Mouse (Mus musculus) heart, embryonic 14.5 days (tissue): ENCODE measurements around the gene As3mt. TPM values are rescaled to one million over a fixed set of nuclear protein-coding genes. Genes with fewer than 3 reads are reported as not detected.

ENCODE experiments used
- ATAC-seq: fragments of 200-750 bp; cut with Nextera tagmentation; 2 replicates; pipeline ENCODE4 v1.8.0; 2017; ENCODE audit warnings: low read depth, moderate TSS enrichment; ENCODE audit not compliant: insufficient number of reproducible peaks, insufficient read depth, low FRiP score
- H3K27ac ChIP-seq, 2 experiments: fragments of 200-500 bp in 1 of 2; fragments of 300-500 bp in 1 of 2; sonication (generic) in 1 of 2; replicated peaks in 1 of 2; 2 replicates each; pipeline ENCODE4 v1.5.1; 2012 to 2014; ENCODE audit warnings: low read depth in 2 of 2, low read length in 2 of 2, control low read depth in 1 of 2, mild to moderate bottlenecking in 1 of 2, mixed read lengths in 1 of 2; ENCODE audit not compliant: control insufficient read depth in 1 of 2, insufficient read depth in 1 of 2
- H3K27me3 ChIP-seq: fragments of 300-500 bp; sonication (generic); 2 replicates; pipeline ENCODE4 v1.6.1; 2014; ENCODE audit warnings: mild to moderate bottlenecking, low read length, control low read depth; ENCODE audit not compliant: control insufficient read depth, insufficient read depth
- H3K36me3 ChIP-seq: fragments of 300-500 bp; sonication (generic); 2 replicates; pipeline ENCODE4 v1.6.1; 2014; ENCODE audit warnings: mild to moderate bottlenecking, control low read depth, low read length, mixed read lengths; ENCODE audit not compliant: control insufficient read depth, insufficient read depth
- H3K4me1 ChIP-seq, 2 experiments: fragments of 200-500 bp in 1 of 2; fragments of 300-500 bp in 1 of 2; sonication (generic) in 1 of 2; 2 replicates each; pipeline ENCODE4 v1.6.1; 2012 to 2014; ENCODE audit warnings: low read length in 2 of 2, control low read depth in 1 of 2, mixed read lengths in 1 of 2; ENCODE audit not compliant: control insufficient read depth in 2 of 2, insufficient read depth in 2 of 2
- H3K4me2 ChIP-seq: fragments of 300-500 bp; sonication (generic); 2 replicates; pipeline ENCODE4 v1.6.1; 2014; ENCODE audit warnings: mild to moderate bottlenecking, low read length
- H3K4me3 ChIP-seq, 2 experiments: fragments of 200-500 bp in 1 of 2; fragments of 300-500 bp in 1 of 2; sonication (generic) in 1 of 2; 2 replicates each; pipeline ENCODE4 v1.5.1; 2012 to 2014; ENCODE audit warnings: low read length in 2 of 2, mild to moderate bottlenecking in 2 of 2, control low read depth in 1 of 2, low read depth in 1 of 2, moderate library complexity in 1 of 2; ENCODE audit not compliant: control insufficient read depth in 1 of 2, insufficient read depth in 1 of 2
- H3K9ac ChIP-seq: fragments of 300-500 bp; sonication (generic); 2 replicates; pipeline ENCODE4 v1.6.1; 2014; ENCODE audit warnings: mild to moderate bottlenecking, low read length
- H3K9me3 ChIP-seq: fragments of 300-500 bp; sonication (generic); 2 replicates; pipeline ENCODE4 v1.6.1; 2016; ENCODE audit warnings: low read length, control low read depth; ENCODE audit not compliant: control insufficient read depth
- WGBS: fragments of 180-500 bp; shearing (Covaris S2); extraction: QIAGEN DNeasy Blood & Tissue Kit; methylation state at CpG from one replicate; pipeline ENCODE4 v1.1.7; 2014; 5-methylcytosine and 5-hydroxymethylcytosine counted together
- polyA plus RNA-seq: library from polyadenylated mRNA; unstranded; fragments of >200 nt; fragmentation: Nextera tagmentation; extraction: Ambion mirVana; gene quantifications from 2 replicates; pipeline ENCODE4 v1.2.1, GENCODE M21; 2014

Gene As3mt
- polyA plus RNA-seq, 1 experiment from 2014 or later, result 49.8 TPM

DNA sequence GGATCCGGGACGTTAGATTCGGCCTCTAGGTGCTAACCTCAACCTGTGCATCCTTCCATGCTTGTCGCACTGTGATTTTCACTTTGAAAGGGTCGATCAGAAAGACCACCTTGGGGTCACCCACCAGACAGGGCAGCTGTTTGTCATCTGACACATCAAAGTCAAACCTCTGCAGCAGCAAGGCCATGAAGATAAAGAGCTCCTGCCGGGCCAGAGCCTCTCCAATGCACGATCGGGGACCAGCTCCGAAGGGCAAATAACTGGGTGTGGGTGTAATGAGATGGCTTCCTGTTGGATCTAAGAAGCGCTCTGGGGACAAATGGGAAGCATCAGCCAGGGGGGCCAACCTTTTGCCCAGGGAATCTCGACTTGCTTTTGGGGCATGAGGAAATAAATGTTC, 40.0 kb upstream of the As3mt start:
- WGBS, result 53% methylated on average over 11 of the region's 11 CpGs
- no peak overlapping the region for H3K4me3 ChIP-seq
- H3K36me3 ChIP-seq, result no peaks in the 10 kb centered on the region
- no peak for ATAC-seq
- no peak overlapping the region for H3K4me2 ChIP-seq
- peaks cover 4 to 6% of the 10 kb centered on the region in 2 experiments; a peak in 3 of 4 replicates for H3K4me1 ChIP-seq
- H3K27me3 ChIP-seq, result no peaks in the 10 kb centered on the region
- no peak overlapping the region for H3K9ac ChIP-seq
- no peak overlapping the region for H3K27ac ChIP-seq
- no peaks in the 10 kb centered on the region for H3K9me3 ChIP-seq

GRCm38 (mm10) chr19:46668263-46668662, 39.0 kb upstream of the As3mt start:
- Histone ChIP-seq H3K9ac (no peak overlapping the region), H3K4me2 (no peak overlapping the region), H3K9me3 (no peaks in the 10 kb centered on the region), H3K4me3 (no peak overlapping the region), H3K36me3 (no peaks in the 10 kb centered on the region), H3K27ac (no peak overlapping the region), H3K4me1 (peaks cover 0 to 4% of the 10 kb centered on the region in 2 experiments; a peak in 1 of 4 replicates), H3K27me3 (no peaks in the 10 kb centered on the region)
- ATAC-seq, result no peak
- WGBS, result 86% methylated on average over 10 of the region's 10 CpGs

DNA sequence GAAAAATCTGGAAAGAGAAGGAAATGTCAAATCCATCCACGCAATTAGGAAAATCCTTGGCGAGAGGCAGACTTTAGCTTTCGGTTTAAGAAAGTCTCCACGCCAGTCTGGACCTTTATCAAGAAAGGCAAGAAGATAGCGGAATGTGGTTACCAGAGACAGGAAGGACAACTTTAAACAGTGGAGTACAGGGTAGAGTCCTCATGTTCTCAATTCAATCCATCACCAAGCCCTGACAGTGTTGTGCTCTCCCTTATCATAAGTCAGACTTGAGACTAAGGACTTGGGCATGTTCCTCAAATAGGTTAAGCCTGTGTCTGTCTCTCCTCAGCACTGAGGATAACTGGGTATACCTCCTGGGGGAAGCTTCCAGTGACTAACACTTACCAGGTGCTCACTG, 37.5 kb upstream of the As3mt start:
- 21% methylated on average over 5 of the region's 5 CpGs for WGBS
- H3K4me1 ChIP-seq, result peaks cover 0 to 4% of the 10 kb centered on the region in 2 experiments; a peak in 1 of 4 replicates
- H3K27me3 ChIP-seq, result no peaks in the 10 kb centered on the region
- no peak overlapping the region for H3K9ac ChIP-seq
- H3K9me3 ChIP-seq, result no peaks in the 10 kb centered on the region
- no peak overlapping the region for H3K4me3 ChIP-seq
- no peak overlapping the region for H3K4me2 ChIP-seq
- no peak overlapping the region for H3K27ac ChIP-seq
- H3K36me3 ChIP-seq, result no peaks in the 10 kb centered on the region
- no peak for ATAC-seq

DNA sequence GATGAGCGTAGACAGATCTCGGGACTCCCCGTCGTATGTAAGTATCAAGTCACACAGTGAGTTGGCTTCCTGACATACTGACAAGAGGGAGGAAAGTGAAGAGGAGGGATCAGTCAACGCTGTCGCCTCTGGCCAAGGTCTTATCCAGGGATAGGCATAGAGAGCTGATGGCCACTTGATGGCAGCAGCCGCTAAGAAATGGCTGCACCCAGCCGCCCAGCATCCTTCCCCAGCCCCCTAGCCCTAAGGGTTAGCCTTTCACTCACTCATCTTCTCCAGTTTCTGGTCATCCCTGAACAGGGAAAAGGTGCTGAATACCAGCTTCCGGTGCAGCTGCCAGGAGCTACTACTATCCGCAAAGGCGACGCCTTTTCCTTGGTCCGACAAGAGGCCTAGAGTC, 36.6 kb upstream of the As3mt start:
- peaks cover 0 to 4% of the 10 kb centered on the region in 2 experiments; a peak in 1 of 4 replicates for H3K4me1 ChIP-seq
- 13% methylated on average over 13 of the region's 13 CpGs for WGBS
- no peak overlapping the region for H3K4me3 ChIP-seq
- H3K36me3 ChIP-seq, result no peaks in the 10 kb centered on the region
- H3K27ac ChIP-seq, result no peak overlapping the region
- H3K9ac ChIP-seq, result no peak overlapping the region
- peak; percentile 56; the same call in 1 of the 2 replicates for ATAC-seq
- no peak overlapping the region for H3K4me2 ChIP-seq
- H3K9me3 ChIP-seq, result no peaks in the 10 kb centered on the region
- no peaks in the 10 kb centered on the region for H3K27me3 ChIP-seq

DNA sequence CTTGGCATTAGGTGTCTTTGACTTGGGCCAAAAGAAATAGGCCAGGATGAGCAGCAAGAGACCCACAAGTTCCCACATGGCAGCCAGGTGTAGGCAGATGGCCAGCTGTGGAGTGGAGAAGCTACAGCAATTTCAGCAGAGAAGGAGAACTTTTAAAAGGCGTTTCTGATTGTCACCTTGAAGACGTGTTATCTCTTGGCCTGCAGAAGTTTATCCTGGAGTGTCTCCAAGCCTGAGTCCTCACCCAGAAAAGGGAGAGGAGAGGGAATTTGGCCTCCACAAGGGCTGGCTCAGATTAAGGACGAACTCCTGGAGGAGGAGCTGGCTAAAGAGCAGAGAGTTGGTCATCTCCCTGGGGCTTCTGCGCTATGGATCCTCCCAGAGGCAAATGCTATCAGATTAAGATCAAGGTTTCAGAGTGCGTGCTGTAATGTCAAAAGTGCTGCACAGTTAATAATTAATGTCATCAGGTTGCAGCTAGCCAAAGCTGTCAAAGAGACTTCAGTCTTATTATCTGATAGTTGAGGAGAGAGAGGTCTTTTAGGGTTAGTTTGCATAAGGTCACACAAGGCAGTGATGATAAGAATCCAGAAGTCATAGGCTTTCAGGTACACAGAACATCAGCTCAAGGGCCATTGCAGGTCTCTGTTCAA, 34.4 kb upstream of the As3mt start, which contains the start of gene Cyp17a1:
Gene Cyp17a1, minus strand, starts transcription at position 407 of the 653 bp plus-strand sequence.
- no peaks in the 10 kb centered on the region for H3K9me3 ChIP-seq
- no peak within 1 kb of the TSS for H3K27ac ChIP-seq
- H3K4me3 ChIP-seq, result no peak within 1 kb of the TSS
- no peak within 1 kb of the TSS for H3K4me2 ChIP-seq
- H3K4me1 ChIP-seq, result peaks cover 0 to 4% of the 10 kb centered on the region in 2 experiments; a peak in 1 of 4 replicates
- H3K36me3 ChIP-seq, result no peaks in the 10 kb centered on the region
- no peak within 1 kb of the TSS for H3K9ac ChIP-seq
- H3K27me3 ChIP-seq, result no peaks in the 10 kb centered on the region
- 25% methylated on average over 5 of the region's 5 CpGs for WGBS
- ATAC-seq, result no peak

- Histone ChIP-seq H3K4me3 (no peak overlapping the region), H3K27me3 (no peaks in the 10 kb centered on the region), H3K9ac (no peak overlapping the region), H3K4me2 (no peak overlapping the region), H3K9me3 (no peaks in the 10 kb centered on the region), H3K4me1 (peaks cover 9 to 10% of the 10 kb centered on the region in 2 experiments; a peak in 3 of 4 replicates), H3K27ac (no peak overlapping the region), H3K36me3 (no peaks in the 10 kb centered on the region)
- ATAC-seq, result no peak
- WGBS, result 84% methylated on average over 3 of the region's 3 CpGs
Observed at GRCm38 (mm10) chr19:46675641-46676040, 31.6 kb upstream of the As3mt start.

DNA sequence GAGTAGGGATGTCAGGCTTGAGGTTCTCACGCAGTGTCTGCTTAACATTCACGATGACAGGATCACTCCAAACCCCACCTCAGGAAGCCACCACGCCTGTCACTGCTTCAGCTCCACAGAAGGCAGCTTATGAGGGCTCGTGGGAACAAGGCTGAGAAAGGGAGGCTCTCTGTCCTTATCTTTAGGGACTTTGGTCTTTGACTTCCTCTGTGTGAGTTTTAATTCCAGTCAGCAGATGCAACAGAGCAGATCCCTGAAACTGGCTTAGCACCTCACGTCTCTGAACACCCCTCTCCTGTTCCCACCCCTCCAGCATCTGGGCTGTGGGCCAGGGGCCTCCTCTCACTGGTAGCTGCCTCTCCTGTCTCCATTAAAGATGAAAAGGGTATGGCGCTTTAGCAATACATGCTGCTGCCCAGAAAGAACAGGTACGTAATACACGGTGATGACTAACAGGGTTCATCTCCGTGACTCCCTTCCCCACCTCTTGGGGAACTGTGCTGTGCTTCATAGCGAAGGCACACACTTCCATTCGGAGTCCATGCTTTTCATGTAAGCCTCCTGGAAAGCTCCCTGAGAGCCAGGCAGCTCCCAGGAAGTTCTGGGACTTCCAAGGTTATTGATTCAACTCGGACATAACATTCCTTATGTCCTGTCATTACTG, 27.4 kb upstream of the As3mt start:
- no peak overlapping the region for H3K9ac ChIP-seq
- H3K4me1 ChIP-seq, result peaks cover 6 to 9% of the 10 kb centered on the region in 2 experiments; a peak in 3 of 4 replicates
- H3K27me3 ChIP-seq, result no peaks in the 10 kb centered on the region
- 38% methylated on average over 12 of the region's 12 CpGs for WGBS
- H3K4me2 ChIP-seq, result no peak overlapping the region
- no peak overlapping the region for H3K4me3 ChIP-seq
- H3K36me3 ChIP-seq, result no peaks in the 10 kb centered on the region
- 0 out of 4 replicates have a peak overlapping the region, but pooled peaks of 1 of the 2 experiments have one; percentile 4 for H3K27ac ChIP-seq
- ATAC-seq, result no peak
- H3K9me3 ChIP-seq, result no peaks in the 10 kb centered on the region
